Mouse (Mus musculus) bone marrow, adult 2 months (tissue): ENCODE data around the gene Zc3h12d. TPM values are rescaled to one million over a fixed set of nuclear protein-coding genes. Genes with fewer than 3 reads are reported as not detected.

Experiments
- H3K27ac ChIP-seq: fragments of 200-500 bp; 2 replicates; pipeline ENCODE4 v1.5.1; 2012; ENCODE audit warnings: low read depth, mild to moderate bottlenecking, control low read depth, inconsistent platforms, low read length; ENCODE audit not compliant: control insufficient read depth, poor library complexity, insufficient read depth
- H3K4me1 ChIP-seq: fragments of 200-500 bp; 2 replicates; pipeline ENCODE4 v1.6.1; 2011; ENCODE audit warnings: low read length; ENCODE audit not compliant: control insufficient read depth, insufficient read depth
- H3K4me3 ChIP-seq: fragments of 200-500 bp; replicated peaks from 2 replicates; pipeline ENCODE3; 2011; ENCODE audit warnings: mild to moderate bottlenecking, low read depth, low read length, control low read depth; ENCODE audit not compliant: control insufficient read depth
- CTCF ChIP-seq: fragments of 200-500 bp; IDR thresholded peaks from 2 replicates; pipeline ENCODE4 v1.5.1; 2011; ENCODE audit warnings: low read length, control low read depth; ENCODE audit not compliant: control insufficient read depth, insufficient read depth
- POLR2A ChIP-seq: fragments of 200-500 bp; IDR thresholded peaks from 2 replicates; pipeline ENCODE4 v1.6.1; 2011; ENCODE audit warnings: low read depth, mild to moderate bottlenecking, control low read depth, low read length, borderline replicate concordance; ENCODE audit not compliant: control insufficient read depth
- WGBS: fragments of 180-500 bp; shearing (Covaris S2); methylation state at CpG from one replicate; pipeline ENCODE4 v1.1.7; 2018; 5-methylcytosine and 5-hydroxymethylcytosine counted together
- polyA plus RNA-seq: library from polyadenylated mRNA; stranded (reverse); fragments of >200 nt; gene quantifications from 2 replicates; pipeline ENCODE4 v1.2.4, GENCODE M21; 2011; ENCODE audit warnings: low replicate concordance; ENCODE audit not compliant: missing spikeins, insufficient read depth, insufficient read length

Zc3h12d gene
- polyA plus RNA-seq, 1 experiment, result 4.9 TPM

- WGBS, result 72% methylated on average over 14 of the region's 14 CpGs
- Histone ChIP-seq H3K27ac (no peak overlapping the region), H3K4me3 (no peak overlapping the region), H3K4me1 (no peaks in the 10 kb centered on the region)
- TF ChIP-seq POLR2A (no peak), CTCF (no peak)
Observed at GRCm38 (mm10) chr10:7900719-7901627, 68.7 kb downstream of the Zc3h12d start.

- Histone ChIP-seq H3K4me1 (no peaks in the 10 kb centered on the region), H3K4me3 (no peak overlapping the region)
- WGBS, result 95% methylated on average over 5 of the region's 5 CpGs
Observed at GRCm38 (mm10) chr10:7904157-7904556, 71.9 kb downstream of the Zc3h12d start.

DNA sequence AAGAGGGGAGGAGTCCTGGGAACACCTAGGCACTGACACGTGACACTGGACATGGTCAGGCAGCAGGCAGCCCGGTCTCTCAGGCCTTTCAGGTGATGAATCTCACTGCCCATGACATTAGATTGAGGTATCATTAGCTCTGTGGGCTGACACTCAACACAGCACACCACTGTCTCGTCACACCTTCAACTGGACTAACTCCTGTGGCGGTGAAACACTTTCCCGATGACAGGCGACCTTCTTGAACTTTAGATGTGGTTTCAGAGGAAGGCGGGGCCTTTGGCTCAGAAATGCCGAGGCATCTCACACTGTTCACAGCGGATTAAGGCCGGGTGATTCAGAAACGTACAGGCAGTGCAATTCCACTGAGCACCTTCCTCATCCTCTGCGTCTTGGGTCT is 74.9 kb downstream of the Zc3h12d start:
- Histone ChIP-seq H3K4me1 (no peaks in the 10 kb centered on the region), H3K27ac (no peak overlapping the region), H3K4me3 (no peak overlapping the region)
- TF ChIP-seq CTCF, result no peak
- no peak for TF ChIP-seq POLR2A
- 85% methylated on average over 12 of the region's 12 CpGs for WGBS

More at GRCm38 (mm10) chr10:7904157-7904556, 71.9 kb downstream of the Zc3h12d start:
- no peak for TF ChIP-seq POLR2A
- TF ChIP-seq CTCF, result no peak
- H3K27ac ChIP-seq, result no peak overlapping the region

- no peak overlapping the region for H3K27ac ChIP-seq
- H3K4me1 ChIP-seq, result no peaks in the 10 kb centered on the region
- 91% methylated on average over 10 of the region's 10 CpGs for WGBS
- no peak for TF ChIP-seq POLR2A
- no peak overlapping the region for H3K4me3 ChIP-seq
Observed at GRCm38 (mm10) chr10:7911268-7911667, 79.0 kb downstream of the Zc3h12d start.

Other genes starting within 250 kb of the Zc3h12d start
- gene Lrp11, start 242.7 kb upstream of the Zc3h12d start, polyA plus RNA-seq, result 1.5 TPM in 2 replicates
- 9.4 and 14.6 TPM in 2 replicates for gene Nup43, start 165.0 kb upstream of the Zc3h12d start, polyA plus RNA-seq
- 45.7 and 71.7 TPM in 2 replicates for gene Pcmt1, start 151.3 kb upstream of the Zc3h12d start, polyA plus RNA-seq
- 6.0 and 6.2 TPM in 2 replicates for gene Lats1, start 151.3 kb upstream of the Zc3h12d start, polyA plus RNA-seq
- 20.5 and 71.3 TPM in 2 replicates for gene Katna1, start 106.5 kb upstream of the Zc3h12d start, polyA plus RNA-seq
- gene Ginm1, start 39.6 kb upstream of the Zc3h12d start, polyA plus RNA-seq, result 14.3 and 36.3 TPM in 2 replicates
- gene Ppil4, start 39.6 kb upstream of the Zc3h12d start, polyA plus RNA-seq, result 21.1 and 44.7 TPM in 2 replicates
- 36.8 and 46.7 TPM in 2 replicates for gene Tab2, start 123.8 kb downstream of the Zc3h12d start, polyA plus RNA-seq